16 mouse cellular contexts compared by ENCODE assay signal in the genomic region with DNA sequence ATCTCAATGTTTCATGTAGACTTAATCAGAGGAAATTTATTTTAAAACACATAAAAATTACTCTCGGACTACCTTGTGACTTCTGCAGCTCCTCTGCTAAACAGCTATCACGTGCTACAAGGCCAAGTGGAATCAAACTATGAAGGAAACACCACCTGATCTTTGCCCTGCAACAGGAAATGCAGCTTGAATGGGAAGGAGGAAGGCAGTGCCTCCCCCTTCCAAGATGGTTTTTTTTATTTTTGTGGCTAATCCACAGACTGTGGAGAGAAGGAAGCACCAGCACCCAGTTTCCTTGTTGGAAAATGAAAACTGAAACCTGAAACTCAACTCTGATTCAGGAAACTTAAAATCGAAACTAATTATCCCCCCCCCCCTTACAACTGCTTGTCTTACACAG. TPM values are rescaled to one million over a fixed set of nuclear protein-coding genes. Genes with fewer than 3 reads are reported as not detected.
DNase-seq lines count a peak whose midpoint lies in the region; ATAC-seq and TF ChIP-seq lines count a peak whose summit lies in the region.
"Had no signal": no experiment of that assay in that cellular context is flagged by ENCODE, and none has a peak within 500 bp of the region (broad histone marks: within the 10 kb centered on the region; RNA-seq: fewer than 3 reads in every experiment).

No protein-coding gene starts in this region.

- H3K27me3 ChIP-seq in kidney, postnatal 0 days (ENCODE audit: insufficient read depth, low read length): no peaks in the 10 kb centered on the region
- no peaks in the 10 kb centered on the region for H3K27me3 ChIP-seq in hindbrain, embryonic 13.5 days
- H3K27me3 ChIP-seq: forebrain, embryonic 12.5 days; midbrain, embryonic 12.5 days; neural tube, embryonic 15.5 days had no signal

- H3K4me3 ChIP-seq in kidney, postnatal 0 days (replicated peaks; ENCODE audit: low read depth, low read length): no peak overlapping the region
- H3K4me3 ChIP-seq in hindbrain, embryonic 13.5 days: no peak overlapping the region
- H3K4me3 ChIP-seq in layer of hippocampus, adult 2 months: no peak overlapping the region
- H3K4me3 ChIP-seq: forebrain, embryonic 12.5 days; midbrain, embryonic 12.5 days; neural tube, embryonic 15.5 days had no signal

- H3K9me3 ChIP-seq in kidney, postnatal 0 days (replicated peaks; ENCODE audit: low read length): no peaks in the 10 kb centered on the region
- H3K9me3 ChIP-seq in hindbrain, embryonic 13.5 days: no peaks in the 10 kb centered on the region
- H3K9me3 ChIP-seq: forebrain, embryonic 12.5 days; midbrain, embryonic 12.5 days; neural tube, embryonic 15.5 days had no signal

- no peak overlapping the region for H3K9ac ChIP-seq in kidney, postnatal 0 days (ENCODE audit: low read depth, low read length)
- no peak overlapping the region for H3K9ac ChIP-seq in hindbrain, embryonic 13.5 days
- H3K9ac ChIP-seq: forebrain, embryonic 12.5 days; midbrain, embryonic 12.5 days; neural tube, embryonic 15.5 days had no signal

- TF ChIP-seq CTCF in kidney, postnatal 0 days (IDR thresholded peaks at IDR 0.05; ENCODE audit: low read depth): no peak
- no peak for TF ChIP-seq CTCF in layer of hippocampus, adult 2 months (conservative IDR thresholded peaks at IDR 0.05)

- peak overlapping the region; percentile 62; the same call in 1 of the 2 replicates for H3K27ac ChIP-seq in kidney, postnatal 0 days
- H3K27ac ChIP-seq in hindbrain, embryonic 13.5 days: no peak overlapping the region
- no peak overlapping the region for H3K27ac ChIP-seq in layer of hippocampus, adult 2 months
- H3K27ac ChIP-seq: forebrain, embryonic 12.5 days; midbrain, embryonic 12.5 days; neural tube, embryonic 15.5 days had no signal

- ATAC-seq in kidney, postnatal 0 days (replicated peaks; ENCODE audit: low FRiP score, low read depth): no peak
- ATAC-seq in hindbrain, embryonic 13.5 days (ENCODE audit: low FRiP score): no peak
- ATAC-seq: hindbrain, embryonic 16.5 days had no signal

- WGBS in kidney, postnatal 0 days: 19% methylated on average over 3 of the region's 3 CpGs
- 81% methylated on average over 3 of the region's 3 CpGs for whole genome bisulfite sequencing in hindbrain, embryonic 13.5 days

- peaks cover 21% of the 10 kb centered on the region for H3K4me1 ChIP-seq in kidney, postnatal 0 days (replicated peaks; ENCODE audit: insufficient read depth, low read length)
- peaks cover 33% of the 10 kb centered on the region for H3K4me1 ChIP-seq in hindbrain, embryonic 13.5 days (replicated peaks)

- peaks cover 34% of the 10 kb centered on the region for H3K36me3 ChIP-seq in kidney, postnatal 0 days (ENCODE audit: insufficient read depth, low read length)
- H3K36me3 ChIP-seq in hindbrain, embryonic 13.5 days: peaks cover 56% of the 10 kb centered on the region

- peak; percentile 94 for DNase-seq in heart, adult 11 months
- DNase-seq in heart, postnatal 4 days: no peak
- DNase-seq in thymus, postnatal 0 days (ENCODE audit: low spot score): peak; percentile 14
- DNase-seq in thymus, adult 18-20 months: no peak
- peak; percentile 81 for DNase-seq in kidney, postnatal 0 days (ENCODE audit: low spot score)
- no peak for DNase-seq in right cerebral cortex, postnatal 4 days
- DNase-seq in layer of hippocampus, adult 2 months (ENCODE audit: low spot score in 2 of 2): no peak
- DNase-seq: B cell, adult 2 months; gastrocnemius, postnatal 36 days; spleen, adult 18-20 months; thymus, postnatal 36 days had no signal

- no peak overlapping the region for H3K4me2 ChIP-seq in kidney, postnatal 0 days (ENCODE audit: low read length)
- H3K4me2 ChIP-seq in hindbrain, embryonic 13.5 days: no peak overlapping the region
- H3K4me2 ChIP-seq: forebrain, embryonic 12.5 days; midbrain, embryonic 12.5 days; neural tube, embryonic 15.5 days had no signal

RNA-seq across cellular contexts. Expression of a gene that starts 4.6 kb away (rescaled TPM):
- 10 to 100 TPM; 19.7 to 22.4 TPM for total RNA-seq in heart, postnatal 4 days (2021)
- polyA plus RNA-seq in thymus, postnatal 0 days (2015; fragmentation: Nextera tagmentation; extraction: Ambion mirVana): 10.5 TPM in 2 replicates
- 10.7 and 11.8 TPM in 2 replicates for polyA plus RNA-seq in kidney, postnatal 0 days (2015; fragmentation: Nextera tagmentation; extraction: Ambion mirVana)
- polyA plus RNA-seq in hindbrain, embryonic 13.5 days (2015; fragmentation: Nextera tagmentation; extraction: Ambion mirVana): 6.5 and 7.8 TPM in 2 replicates
- total RNA-seq in layer of hippocampus, adult 2 months (2021): 10 to 100 TPM; 38.5 to 45.6 TPM

RNA-seq across cellular contexts. Expression of a gene that starts 43.2 kb away (rescaled TPM):
- total RNA-seq in heart, postnatal 4 days (2021): 10 to 100 TPM; 22.0 to 23.6 TPM
- polyA plus RNA-seq in thymus, postnatal 0 days (2015; fragmentation: Nextera tagmentation; extraction: Ambion mirVana): 51.6 and 56.4 TPM in 2 replicates
- polyA plus RNA-seq in kidney, postnatal 0 days (2015; fragmentation: Nextera tagmentation; extraction: Ambion mirVana): 33.3 and 37.9 TPM in 2 replicates
- 37.3 and 38.0 TPM in 2 replicates for polyA plus RNA-seq in hindbrain, embryonic 13.5 days (2015; fragmentation: Nextera tagmentation; extraction: Ambion mirVana)
- 10 to 100 TPM; 32.8 to 37.5 TPM for total RNA-seq in layer of hippocampus, adult 2 months (2021)

Comparison
In these comparisons a context has a peak if more than half of its experiments do, and no peak if none do; other contexts are left out.
1. DNase-seq: peak in heart, adult 11 months (single experiment), thymus, postnatal 0 days (single experiment) and kidney, postnatal 0 days (single experiment); none in heart, postnatal 4 days (single experiment), thymus, adult 18-20 months (0 of 2), right cerebral cortex, postnatal 4 days (single experiment) and layer of hippocampus, adult 2 months (0 of 2).